Mouse (Mus musculus): ENCODE results near the gene Ovol1.

Gene Ovol1

DNA sequence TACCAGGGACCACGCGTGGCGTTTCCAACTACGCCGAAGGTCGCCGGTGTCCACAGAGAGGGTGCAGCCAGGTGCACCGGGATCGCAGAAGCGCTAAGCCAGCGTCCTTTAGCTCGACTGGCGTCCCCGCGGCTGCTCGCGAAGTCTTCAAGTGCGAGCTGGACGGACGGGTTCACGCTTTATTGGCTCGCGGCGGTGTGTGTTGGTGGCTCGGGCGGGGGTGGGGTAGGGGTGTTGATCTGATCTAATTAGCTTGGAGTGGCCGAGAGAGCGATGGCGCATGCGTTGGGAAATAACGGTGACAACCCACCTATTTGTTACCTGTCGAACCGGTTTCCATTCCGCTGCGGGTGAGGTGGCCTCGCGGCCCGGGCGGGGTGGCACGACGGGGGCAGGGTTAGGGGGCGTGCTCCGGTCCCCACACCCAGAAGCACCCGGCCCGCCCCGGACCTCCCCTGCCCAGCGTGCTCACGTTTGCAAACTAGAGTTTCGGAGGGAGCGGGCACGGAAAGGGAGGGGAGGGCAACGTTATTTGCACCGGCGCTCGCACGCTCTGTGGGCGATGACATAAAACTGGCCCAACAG, at the start of gene Ovol1:
Ovol1 (minus strand) TSS at position 190 of the 585 bp plus-strand sequence.
- in situ Hi-C loops (cut with MboI, MseI): loop anchor here (5.0 kb wide), 1 partner anchor 33 kb away; no protein-coding TSS in a partner anchor

GRCm38 (mm10) chr19:5609547-5610404, 49.3 kb upstream of the Ovol1 start, which contains the start of gene Kat5:
Gene Kat5, minus strand, starts transcription at chr19:5610237.
- in situ Hi-C loops (cut with MboI, MseI): loop anchor here (10.0 kb wide), 1 partner anchor 55 kb away; the partner anchor contains the start of gene Sipa1

GRCm38 (mm10) chr19:5609171-5609546, 48.7 kb upstream of the Ovol1 start:
- in situ Hi-C loops (cut with MboI, MseI): loop anchor here (10.0 kb wide), 1 partner anchor 56 kb away; the partner anchor contains the start of gene Sipa1

GRCm38 (mm10) chr19:5608707-5609106, 48.3 kb upstream of the Ovol1 start:
- in situ Hi-C loops (cut with MboI, MseI): loop anchor here (10.0 kb wide), 1 partner anchor 56 kb away; the partner anchor contains the start of gene Sipa1

GRCm38 (mm10) chr19:5607705-5608410, 47.4 kb upstream of the Ovol1 start:
- in situ Hi-C loops (cut with MboI, MseI): loop anchor here (10.0 kb wide), 1 partner anchor 57 kb away; the partner anchor contains the start of gene Sipa1

- in situ Hi-C loops (cut with MboI, MseI): loop anchor here (10.0 kb wide), 1 partner anchor 59 kb away; the partner anchor contains the start of gene Sipa1
Measured at GRCm38 (mm10) chr19:5606196-5606595, 45.8 kb upstream of the Ovol1 start.

DNA sequence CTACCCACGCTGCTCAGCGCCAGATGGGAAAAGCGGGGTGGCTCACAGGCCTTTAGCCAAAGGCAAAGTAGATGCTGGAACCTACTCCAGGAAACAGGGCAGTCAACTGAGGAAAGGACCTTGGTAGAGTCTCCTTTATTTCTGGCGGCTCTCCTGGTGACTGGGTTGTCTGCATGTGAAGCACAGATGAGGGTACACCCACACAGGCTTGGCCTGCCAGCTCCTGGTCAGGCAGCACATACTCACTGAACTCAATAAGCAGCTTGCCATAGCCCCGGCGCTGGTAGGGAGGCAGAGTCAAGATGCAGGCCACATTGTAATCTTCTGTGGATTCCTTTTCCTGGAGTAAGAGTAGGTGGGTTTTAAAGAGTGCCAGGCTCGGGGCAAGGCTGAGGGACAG, 44.7 kb upstream of the Ovol1 start:
- in situ Hi-C loops (cut with MboI, MseI): loop anchor here (10.0 kb wide), 1 partner anchor 60 kb away; the partner anchor contains the start of gene Sipa1

GRCm38 (mm10) chr19:5603664-5604063, 43.2 kb upstream of the Ovol1 start:
- in situ Hi-C loops (cut with MboI, MseI): loop anchor here (10.0 kb wide), 1 partner anchor 61 kb away; the partner anchor contains the start of gene Sipa1

DNA sequence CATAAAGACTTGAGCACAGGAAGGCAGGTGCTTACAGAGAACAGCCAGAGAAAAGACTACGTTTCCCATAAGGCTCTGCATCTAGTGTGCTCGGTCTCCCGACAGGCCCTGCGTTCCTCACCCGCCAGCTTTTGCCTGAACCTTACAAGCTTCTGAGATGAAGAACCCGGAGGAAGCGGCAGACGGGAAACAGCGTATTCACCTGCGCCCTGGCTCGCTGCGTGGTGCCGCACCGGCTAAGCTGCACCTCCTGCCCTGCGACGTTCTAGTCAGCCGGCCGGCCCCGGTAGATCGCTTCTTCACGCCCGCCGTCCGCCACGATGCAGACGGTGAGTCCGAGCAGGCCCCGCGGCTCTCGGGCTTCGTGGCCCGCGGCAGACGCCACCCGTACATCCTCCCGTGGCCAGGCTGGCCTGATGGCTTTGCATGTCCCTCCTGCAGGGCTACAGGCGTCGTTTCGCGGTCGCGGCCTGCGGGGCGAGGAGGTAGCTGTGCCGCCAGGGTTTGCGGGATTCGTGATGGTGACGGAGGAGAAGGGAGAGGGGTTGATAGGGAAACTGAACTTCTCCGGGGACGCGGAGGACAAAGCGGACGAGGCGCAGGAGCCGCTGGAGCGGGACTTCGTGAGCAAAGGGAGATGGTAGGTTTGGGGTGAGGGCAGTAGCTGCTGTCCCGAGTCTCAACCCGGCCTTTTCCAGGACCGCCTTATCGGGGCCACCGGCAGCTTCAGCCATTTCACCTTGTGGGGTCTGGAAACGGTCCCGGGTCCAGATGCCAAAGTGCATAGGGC, 41.5 kb upstream of the Ovol1 start, which contains the start of gene Rnaseh2c:
Rnaseh2c (plus strand) TSS at position 122 of the 790 bp plus-strand sequence.
- in situ Hi-C loops (cut with MboI, MseI): loop anchor here (10.0 kb wide), 1 partner anchor 63 kb away; the partner anchor contains the start of gene Sipa1

GRCm38 (mm10) chr19:5599224-5599623, 38.8 kb upstream of the Ovol1 start:
- in situ Hi-C loops (cut with MboI, MseI): no loop called here

- in situ Hi-C loops (cut with MboI, MseI): no loop called here
Measured at GRCm38 (mm10) chr19:5591888-5592287, 31.4 kb upstream of the Ovol1 start.

DNA sequence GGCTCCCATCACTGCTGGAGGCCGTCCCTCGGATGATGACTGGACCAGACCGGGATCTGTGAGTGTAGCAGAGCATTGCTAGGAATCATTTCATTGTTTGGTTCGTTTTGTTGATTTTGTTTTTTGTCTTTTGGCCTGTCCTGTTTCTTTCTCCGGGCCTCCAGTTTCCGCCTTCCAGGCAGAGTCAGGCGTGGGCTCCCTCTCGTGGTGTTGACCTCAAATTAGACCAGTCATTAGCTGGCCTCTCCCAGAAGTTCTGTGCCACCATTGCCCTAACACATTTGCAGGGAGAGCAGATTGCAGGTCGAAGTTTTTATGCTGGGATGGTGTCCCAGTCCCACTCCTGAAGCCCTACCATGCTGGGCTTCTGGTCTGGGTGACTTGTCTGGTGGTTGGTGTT, 28.7 kb upstream of the Ovol1 start:
- in situ Hi-C loops (cut with MboI, MseI): no loop called here

- in situ Hi-C loops (cut with MboI, MseI): no loop called here
Measured at GRCm38 (mm10) chr19:5581995-5582394, 21.5 kb upstream of the Ovol1 start.

GRCm38 (mm10) chr19:5580776-5581175, 20.3 kb upstream of the Ovol1 start:
- in situ Hi-C loops (cut with MboI, MseI): no loop called here

DNA sequence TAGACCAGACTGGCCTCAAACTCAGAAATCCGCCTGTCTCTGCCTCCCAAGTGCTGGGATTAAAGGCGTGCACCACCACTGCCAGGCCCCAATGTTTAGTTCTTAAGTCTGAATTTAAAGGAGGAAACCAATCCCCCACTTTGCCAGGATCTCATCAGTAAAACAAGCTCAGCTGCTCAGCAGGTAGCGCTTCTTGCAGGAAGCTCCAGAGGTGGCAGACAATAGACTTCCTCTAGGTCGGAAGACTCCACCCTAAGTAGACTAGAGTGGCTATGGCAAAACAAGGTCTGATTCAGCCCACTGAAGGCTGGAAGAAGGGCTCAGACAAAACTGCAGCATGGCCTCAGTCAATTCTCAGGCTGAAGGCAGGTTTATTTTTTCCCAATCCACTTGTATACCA, 19.5 kb upstream of the Ovol1 start:
- in situ Hi-C loops (cut with MboI, MseI): no loop called here

- in situ Hi-C loops (cut with MboI, MseI): no loop called here
Measured at GRCm38 (mm10) chr19:5575336-5575735, 14.9 kb upstream of the Ovol1 start.

- in situ Hi-C loops (cut with MboI, MseI): no loop called here
Measured at GRCm38 (mm10) chr19:5572331-5573125, 12.1 kb upstream of the Ovol1 start.

- in situ Hi-C loops (cut with MboI, MseI): no loop called here
Measured at GRCm38 (mm10) chr19:5571831-5572230, 11.4 kb upstream of the Ovol1 start.

DNA sequence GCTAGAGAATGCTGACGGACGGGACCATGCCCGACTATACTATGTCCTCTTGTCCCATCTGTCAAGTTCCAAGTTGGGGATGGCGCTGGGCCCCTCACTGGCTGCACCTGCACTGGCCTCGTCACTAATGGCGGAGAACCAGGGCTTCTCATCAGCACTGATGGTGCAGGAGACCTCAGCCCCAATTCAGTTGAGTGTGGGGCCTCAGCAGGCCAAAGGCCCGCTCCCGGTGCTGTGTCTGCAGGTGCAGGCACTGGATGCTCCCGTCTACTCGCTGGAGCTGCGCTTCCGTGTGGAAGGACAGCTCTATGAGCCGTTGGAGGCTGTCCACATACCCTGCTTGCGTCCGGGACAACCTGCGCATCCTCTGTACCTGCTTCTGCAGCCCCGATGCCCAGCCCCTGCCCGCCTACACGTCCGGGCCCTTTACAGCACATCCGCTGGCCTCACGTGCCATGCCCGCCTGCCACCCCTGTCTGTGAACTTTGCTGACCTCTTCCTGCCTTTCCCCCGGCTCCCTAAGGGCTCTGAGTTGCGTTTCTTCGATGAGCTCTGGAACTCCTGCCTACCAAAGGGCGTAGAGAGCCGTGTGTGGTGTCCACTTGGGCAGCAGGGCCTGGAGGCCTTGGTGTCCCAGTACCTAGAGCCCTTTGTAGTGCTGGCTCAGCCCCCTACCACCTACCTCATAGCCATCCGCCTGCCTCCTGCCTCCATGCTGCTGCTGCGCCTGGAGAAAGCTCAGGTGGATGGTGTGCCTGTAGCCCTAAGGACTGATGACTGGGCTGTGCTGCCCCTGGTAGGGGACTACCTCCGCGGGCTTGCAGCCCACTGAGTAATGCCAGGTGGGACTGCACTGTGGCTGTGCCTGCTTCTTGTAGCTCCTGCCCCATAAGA, 10.2 kb upstream of the Ovol1 start:
- in situ Hi-C loops (cut with MboI, MseI): no loop called here

Measured in regulatory T cell (primary cell).